Mouse (Mus musculus) forebrain, embryonic 14.5 days (tissue): ENCODE data around the gene Gnpda2. TPM values are rescaled to one million over a fixed set of nuclear protein-coding genes. Genes with fewer than 3 reads are reported as not detected.

ENCODE experiments used
- ATAC-seq: fragments of 200-750 bp; cut with Nextera tagmentation; 2 replicates; pipeline ENCODE4 v1.8.0; 2017; ENCODE audit warnings: mild to moderate bottlenecking, moderate library complexity
- DNase-seq: peaks from one replicate; pipeline ENCODE4 v3.0.0-alpha.2; 2015; ENCODE audit warnings: low spot score
- H3K27ac ChIP-seq: fragments of 300-500 bp; sonication (generic); 2 replicates; pipeline ENCODE4 v1.5.1; 2014; ENCODE audit warnings: low read depth, mild to moderate bottlenecking, control low read depth, low read length, moderate library complexity
- H3K27me3 ChIP-seq: fragments of 300-500 bp; sonication (generic); replicated peaks from 2 replicates; pipeline ENCODE4 v1.6.1; 2014; ENCODE audit warnings: low read length, control low read depth, mixed read lengths; ENCODE audit not compliant: control insufficient read depth, insufficient read depth
- H3K36me3 ChIP-seq: fragments of 300-500 bp; sonication (generic); 2 replicates; pipeline ENCODE4 v1.6.1; 2014; ENCODE audit warnings: low read length, control low read depth; ENCODE audit not compliant: control insufficient read depth, insufficient read depth
- H3K4me1 ChIP-seq: fragments of 300-500 bp; sonication (generic); 2 replicates; pipeline ENCODE4 v1.6.1; 2014; ENCODE audit warnings: antibody characterized with exemption, low read length, control low read depth; ENCODE audit not compliant: control insufficient read depth, insufficient read depth
- H3K4me2 ChIP-seq: fragments of 300-500 bp; sonication (generic); 2 replicates; pipeline ENCODE4 v1.6.1; 2014; ENCODE audit warnings: mild to moderate bottlenecking, control low read depth, low read length
- H3K4me3 ChIP-seq: fragments of 300-500 bp; sonication (generic); 2 replicates; pipeline ENCODE4 v1.5.1; 2014; ENCODE audit warnings: low read depth, low read length, control low read depth
- H3K9ac ChIP-seq: fragments of 300-500 bp; sonication (generic); 2 replicates; pipeline ENCODE4 v1.6.1; 2014; ENCODE audit warnings: mild to moderate bottlenecking, low read length, control low read depth, moderate library complexity
- H3K9me3 ChIP-seq: fragments of 300-500 bp; sonication (generic); replicated peaks from 2 replicates; pipeline ENCODE4 v1.6.1; 2016; ENCODE audit warnings: low read length, control low read depth, mixed read lengths; ENCODE audit not compliant: control insufficient read depth
- WGBS: fragments of 180-500 bp; shearing (Covaris S2); extraction: QIAGEN DNeasy Blood & Tissue Kit; methylation state at CpG from one replicate; pipeline ENCODE4 v1.1.7; 2014; 5-methylcytosine and 5-hydroxymethylcytosine counted together
- polyA plus RNA-seq: library from polyadenylated mRNA; unstranded; fragments of >200 nt; fragmentation: Nextera tagmentation; extraction: Ambion mirVana; gene quantifications from 2 replicates; pipeline ENCODE4 v1.2.1, GENCODE M21; 2014

The Gnpda2 gene
- 42.8 and 43.7 TPM in 2 replicates for polyA plus RNA-seq

DNA sequence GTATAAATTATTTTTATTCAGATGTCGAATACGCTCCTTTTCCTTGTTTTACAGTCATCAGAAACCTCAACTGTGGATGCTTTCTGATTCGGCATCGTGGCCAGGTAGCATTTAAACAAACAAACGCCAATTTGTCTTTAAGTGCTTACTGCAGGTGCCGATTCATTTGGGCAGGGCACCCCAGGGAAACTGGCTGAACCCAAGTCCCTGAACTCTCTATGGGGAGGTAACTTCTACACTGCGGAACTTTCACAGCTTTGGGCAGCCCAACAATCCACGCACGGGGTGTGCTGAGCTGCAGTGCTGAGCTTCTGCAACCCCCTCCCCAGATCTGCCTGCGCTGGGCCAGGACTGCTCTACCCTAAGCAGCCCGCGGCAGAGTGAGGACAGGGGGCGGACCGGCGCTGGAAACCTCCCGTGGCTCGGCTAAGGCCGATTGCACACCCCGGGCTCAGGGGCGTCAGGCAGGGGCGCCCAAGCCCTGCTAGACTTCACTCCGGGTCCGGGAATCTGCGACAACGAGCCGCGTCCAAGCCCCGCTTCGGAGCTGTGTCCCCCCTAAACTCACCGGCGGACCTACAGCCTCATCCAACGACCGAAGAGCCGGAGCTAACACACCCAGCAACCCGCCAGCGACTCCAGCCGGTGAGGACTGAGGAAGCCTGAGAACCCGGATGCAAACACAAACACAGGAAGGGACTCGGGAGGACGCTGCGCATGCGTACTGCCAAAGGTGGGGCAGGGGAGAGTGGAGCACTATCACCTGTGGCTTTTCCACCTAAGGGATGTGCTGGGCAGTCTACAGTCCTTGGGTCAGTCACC, at the start of gene Gnpda2:
TSS of gene Gnpda2 (minus strand) at position 701 of the 822 bp plus-strand sequence.
- Histone ChIP-seq H3K4me1 (peaks cover 7% of the 10 kb centered on the region; the same call in 1 of the 2 replicates), H3K27ac (peak within 1 kb of the TSS; percentile 86), H3K4me3 (peak within 1 kb of the TSS; percentile 74), H3K36me3 (peaks cover 6% of the 10 kb centered on the region; the same call in 1 of the 2 replicates), H3K27me3 (no peaks in the 10 kb centered on the region), H3K9me3 (no peaks in the 10 kb centered on the region), H3K9ac (peak within 1 kb of the TSS; percentile 88), H3K4me2 (peak within 1 kb of the TSS; percentile 73)
- DNase-seq (peak; percentile 95), ATAC-seq (peak; percentile 96)
- WGBS = 3% methylated on average over 42 of the region's 42 CpGs

GRCm38 (mm10) chr5:69634766-69635165, 42.6 kb upstream of the Gnpda2 start:
- Histone ChIP-seq H3K36me3 (no peaks in the 10 kb centered on the region), H3K9me3 (no peaks in the 10 kb centered on the region), H3K27me3 (no peaks in the 10 kb centered on the region), H3K4me1 (no peaks in the 10 kb centered on the region), H3K27ac (no peak overlapping the region), H3K4me3 (no peak overlapping the region), H3K9ac (no peak overlapping the region), H3K4me2 (no peak overlapping the region)
- ATAC-seq (no peak), DNase-seq (peak; percentile 29)
- 58% methylated on average over 4 of the region's 4 CpGs for WGBS

DNA sequence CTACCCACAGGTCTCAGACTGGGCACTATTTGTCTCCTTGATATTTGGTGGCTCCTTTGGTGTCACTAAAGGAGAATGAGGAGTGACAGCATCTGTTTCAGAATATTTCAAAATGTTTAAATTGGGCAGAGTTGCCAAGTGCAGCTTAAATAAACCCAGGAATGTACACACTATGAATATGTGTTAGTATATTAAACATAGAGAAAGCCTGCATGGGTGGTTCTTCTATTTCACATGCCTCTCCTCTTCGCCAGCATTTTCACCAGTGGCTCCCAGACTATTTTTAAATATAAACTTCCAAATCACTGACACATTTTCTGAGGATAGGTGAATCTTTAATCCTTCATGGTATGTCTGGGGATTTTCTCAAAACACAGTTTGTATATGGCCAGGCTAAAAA, 28.8 kb upstream of the Gnpda2 start:
- Histone ChIP-seq H3K9me3 (no peaks in the 10 kb centered on the region), H3K9ac (no peak overlapping the region), H3K36me3 (no peaks in the 10 kb centered on the region), H3K4me1 (no peaks in the 10 kb centered on the region), H3K27me3 (no peaks in the 10 kb centered on the region), H3K4me3 (no peak overlapping the region), H3K4me2 (no peak overlapping the region), H3K27ac (no peak overlapping the region)
- DNase-seq (no peak), ATAC-seq (no peak)
- WGBS = 91% methylated on average over 1 of the region's 1 CpGs

- Histone ChIP-seq H3K9me3 (no peaks in the 10 kb centered on the region), H3K4me1 (no peaks in the 10 kb centered on the region), H3K4me3 (no peak overlapping the region), H3K9ac (no peak overlapping the region), H3K4me2 (no peak overlapping the region), H3K27ac (no peak overlapping the region), H3K36me3 (no peaks in the 10 kb centered on the region), H3K27me3 (no peaks in the 10 kb centered on the region)
- DNase-seq (peak; percentile 85), ATAC-seq (peak; percentile 63)
- WGBS = 31% methylated on average over 4 of the region's 4 CpGs
Measured at GRCm38 (mm10) chr5:69613209-69613796, 21.2 kb upstream of the Gnpda2 start.

DNA sequence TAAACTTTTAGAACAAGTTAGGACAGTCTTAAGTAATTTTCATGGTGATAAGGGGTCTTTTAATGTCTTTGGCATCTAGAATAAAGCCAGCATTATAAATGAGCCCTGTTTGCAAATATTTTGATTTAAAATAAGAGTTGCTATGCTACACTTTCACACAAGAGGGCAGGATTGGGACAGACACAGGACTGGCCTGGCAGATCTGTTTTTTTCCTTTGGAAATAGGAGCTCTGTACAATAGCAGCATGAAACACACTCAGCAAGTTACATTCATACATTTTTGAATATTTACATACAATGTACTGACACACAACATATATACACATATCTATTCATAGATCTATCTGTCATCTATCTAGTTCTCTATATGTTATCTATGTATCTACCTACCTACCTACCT, 8.9 kb upstream of the Gnpda2 start:
- H3K36me3 ChIP-seq = no peaks in the 10 kb centered on the region
- H3K9ac ChIP-seq = no peak overlapping the region
- no peaks in the 10 kb centered on the region for H3K27me3 ChIP-seq
- peak; percentile 18; the same call in 1 of the 2 replicates for ATAC-seq
- peak; percentile 65 for DNase-seq
- no peak overlapping the region for H3K4me3 ChIP-seq
- H3K4me2 ChIP-seq = no peak overlapping the region
- no peaks in the 10 kb centered on the region for H3K4me1 ChIP-seq
- no peaks in the 10 kb centered on the region for H3K9me3 ChIP-seq
- no peak overlapping the region for H3K27ac ChIP-seq

- Histone ChIP-seq H3K27ac (peak overlapping the region; percentile 81), H3K36me3 (peaks cover 22% of the 10 kb centered on the region), H3K4me1 (no peaks in the 10 kb centered on the region), H3K9ac (peak overlapping the region; percentile 97), H3K9me3 (no peaks in the 10 kb centered on the region), H3K27me3 (no peaks in the 10 kb centered on the region), H3K4me2 (peak overlapping the region; percentile 49), H3K4me3 (peak overlapping the region; percentile 87)
- DNase-seq (peak; percentile 39), ATAC-seq (peak; percentile 13)
- WGBS = 9% methylated on average over 16 of the region's 16 CpGs
Measured at GRCm38 (mm10) chr5:69557404-69557935, 34.7 kb downstream of the Gnpda2 start.

DNA sequence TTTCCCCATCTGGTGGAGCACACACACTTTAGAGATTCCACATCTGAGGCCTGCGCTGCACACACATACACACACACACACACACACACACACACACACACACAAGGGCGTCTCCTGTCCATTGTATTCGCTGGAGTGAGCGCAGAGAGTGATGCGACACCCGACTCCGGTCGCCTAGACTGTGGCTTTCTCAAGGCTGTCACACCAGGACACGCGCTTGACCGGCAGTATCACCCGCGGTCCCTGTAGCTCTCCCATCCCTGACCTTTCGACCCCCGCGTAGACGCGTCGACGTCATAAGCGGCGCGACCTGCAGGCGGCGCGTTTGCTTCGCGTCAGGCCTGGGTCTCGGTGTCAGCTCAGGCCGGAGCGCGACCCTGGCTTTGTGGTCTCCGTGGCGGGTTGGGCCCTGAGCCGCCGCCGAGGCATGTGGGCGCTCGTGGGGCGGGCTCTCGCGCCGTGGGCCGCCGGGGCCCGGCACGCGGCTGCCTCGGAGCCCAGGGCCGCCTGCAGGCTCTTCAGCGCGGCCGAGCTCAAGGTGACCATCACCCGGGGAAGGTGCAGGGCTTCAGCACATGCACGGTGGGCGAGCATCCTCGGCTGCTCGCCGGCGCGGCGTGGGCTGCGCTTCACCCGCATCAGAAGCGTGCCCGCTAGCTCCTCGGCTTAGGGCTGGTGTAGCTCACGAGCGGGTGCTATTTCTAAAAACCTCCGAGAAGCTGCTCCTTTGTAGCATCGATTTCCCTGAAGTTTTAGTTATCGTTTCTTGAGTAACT, 35.3 kb downstream of the Gnpda2 start, which contains the start of gene Guf1:
TSS of gene Guf1 (plus strand) at position 296 of the 776 bp plus-strand sequence.
- ATAC-seq = peak; percentile 91
- Histone ChIP-seq H3K27me3 (no peaks in the 10 kb centered on the region), H3K9me3 (no peaks in the 10 kb centered on the region), H3K4me3 (peak within 1 kb of the TSS; percentile 87), H3K27ac (peak within 1 kb of the TSS; percentile 81), H3K4me1 (no peaks in the 10 kb centered on the region), H3K36me3 (peaks cover 19% of the 10 kb centered on the region), H3K9ac (peak within 1 kb of the TSS; percentile 97), H3K4me2 (peak within 1 kb of the TSS; percentile 49)
- WGBS = under 1% methylated on average over 68 of the region's 72 CpGs
- DNase-seq = peak; percentile 90

DNA sequence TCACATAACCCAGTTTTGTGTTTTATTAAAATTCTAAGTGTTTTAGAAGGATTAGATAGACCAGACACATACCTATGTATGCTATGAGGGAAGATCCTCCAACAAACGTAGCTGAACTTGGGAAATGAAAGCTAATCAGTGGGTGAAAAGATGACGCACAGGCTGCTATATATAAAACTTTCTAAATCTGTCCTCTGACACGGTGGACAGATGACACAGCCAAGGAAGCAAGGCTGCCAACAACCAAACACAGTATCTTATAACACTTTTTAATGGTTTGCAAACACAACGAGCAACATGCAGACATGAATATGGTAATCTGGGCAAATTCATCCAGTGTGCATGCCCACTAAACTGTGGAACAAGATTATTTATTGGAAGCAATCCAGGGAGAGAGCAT, 49.7 kb downstream of the Gnpda2 start, which contains the start of gene Yipf7:
TSS of gene Yipf7 (minus strand) at position 160 of the 400 bp plus-strand sequence.
- Histone ChIP-seq H3K4me1 (no peaks in the 10 kb centered on the region), H3K4me2 (no peak within 1 kb of the TSS), H3K9me3 (no peaks in the 10 kb centered on the region), H3K27ac (no peak within 1 kb of the TSS), H3K27me3 (no peaks in the 10 kb centered on the region), H3K36me3 (no peaks in the 10 kb centered on the region), H3K4me3 (no peak within 1 kb of the TSS), H3K9ac (no peak within 1 kb of the TSS)
- DNase-seq (no peak), ATAC-seq (no peak)
- WGBS = 68% methylated on average over 4 of the region's 4 CpGs
